Mouse (Mus musculus) fat pad, adult 2 months (tissue): ENCODE results near the gene Cyp8b1.
A peak's percentile ranks its signal among the peaks of the same experiment; 100 is the strongest.

Source experiments
- DNase-seq: peaks from one replicate; pipeline ENCODE4 v3.0.0-alpha.2; 2011; ENCODE audit warnings: low read depth, low spot score; ENCODE audit errors: extremely low read depth

Gene Cyp8b1

DNA sequence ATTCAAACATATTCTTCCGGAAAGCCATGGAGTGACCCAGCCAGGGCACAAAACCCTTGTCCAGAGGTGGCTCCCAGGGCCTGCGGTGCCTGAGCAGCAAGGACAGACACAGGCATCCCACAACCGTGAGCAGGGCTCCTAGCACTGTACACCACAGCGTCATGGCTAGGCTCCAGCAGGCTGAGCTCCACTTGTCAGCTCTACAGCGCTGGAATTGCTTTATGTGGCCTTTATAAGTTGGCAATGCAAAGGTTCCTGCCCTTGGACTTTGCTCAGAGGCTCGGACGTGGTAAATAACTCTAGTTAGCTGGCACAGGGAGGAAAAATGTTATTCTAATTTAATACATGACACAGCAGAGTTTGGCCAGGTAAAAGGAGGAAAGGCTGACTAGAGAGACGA is at the start of gene Cyp8b1:
Gene Cyp8b1, minus strand, starts transcription at position 204 of the 400 bp plus-strand sequence.
- DNase-seq, result no peak

DNA sequence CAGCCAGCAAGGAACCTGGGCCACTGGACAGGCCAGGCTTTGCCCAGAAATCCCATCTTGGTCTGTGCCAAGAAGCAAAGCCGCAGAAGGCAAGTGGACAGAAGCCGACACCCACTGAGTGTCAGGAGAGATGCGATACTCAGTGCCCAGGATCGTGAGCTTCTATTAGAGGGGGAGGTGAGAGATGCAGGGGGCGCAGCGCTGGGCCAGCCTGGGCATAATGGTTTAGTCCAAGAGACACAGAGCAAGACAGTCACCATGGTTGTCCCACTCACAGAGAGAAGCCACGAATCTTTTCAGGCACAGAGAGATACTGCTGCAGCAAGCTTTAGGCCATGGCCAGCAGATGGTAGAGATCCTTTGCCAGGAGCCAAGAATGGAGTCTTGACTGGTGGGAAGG is 48.8 kb upstream of the Cyp8b1 start:
- DNase-seq, result no peak

DNA sequence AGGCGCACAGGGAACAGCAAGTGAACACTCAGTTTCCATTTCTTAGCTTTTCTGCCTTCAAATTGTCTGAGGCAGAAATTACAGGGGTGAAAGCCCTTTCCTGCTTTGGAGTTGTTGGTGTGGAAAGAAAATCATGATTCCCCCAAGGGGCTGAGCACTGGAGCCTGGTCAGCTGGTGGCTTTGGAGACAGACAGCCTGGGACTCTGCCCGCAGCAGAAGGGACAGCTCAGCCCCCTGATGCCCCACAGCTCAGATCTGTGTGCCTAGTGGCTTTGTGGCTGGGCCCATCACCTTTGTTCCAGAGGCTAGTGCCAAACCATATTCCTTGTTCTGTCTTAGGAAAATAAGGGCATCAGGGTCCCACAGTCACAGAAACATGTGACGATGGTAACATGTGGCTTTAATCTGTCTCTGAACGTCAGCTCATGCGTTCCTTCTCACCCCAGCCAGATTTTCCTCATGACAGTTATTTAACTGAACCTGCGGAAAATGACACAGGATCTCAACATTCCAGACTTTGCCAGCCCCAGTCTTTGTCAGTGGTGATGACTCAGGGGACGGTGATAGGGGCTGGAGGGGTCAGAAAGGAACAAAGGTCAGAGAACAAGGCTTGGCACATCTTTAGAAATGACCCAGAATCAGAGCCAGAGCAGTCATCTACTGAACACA is 44.0 kb upstream of the Cyp8b1 start:
- no peak for DNase-seq

GRCm38 (mm10) chr9:121952596-121952995 is 36.5 kb upstream of the Cyp8b1 start:
- no peak for DNase-seq

DNA sequence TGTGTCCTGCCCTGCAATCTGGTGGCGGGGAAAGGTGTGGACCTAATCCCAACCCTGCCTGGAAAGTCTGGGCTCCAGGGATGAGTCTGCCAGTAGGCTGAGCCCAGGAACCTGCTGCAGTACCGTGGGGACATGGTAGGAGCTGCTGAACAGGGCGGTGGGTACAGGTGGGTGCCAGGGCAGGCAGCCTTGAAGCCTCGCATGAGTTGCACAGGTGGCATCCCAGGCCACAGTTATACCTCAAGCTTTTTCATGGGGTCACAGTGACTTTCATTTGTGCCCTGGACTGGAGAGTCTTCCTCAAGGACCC is 35.0 kb upstream of the Cyp8b1 start:
- no peak for DNase-seq

DNA sequence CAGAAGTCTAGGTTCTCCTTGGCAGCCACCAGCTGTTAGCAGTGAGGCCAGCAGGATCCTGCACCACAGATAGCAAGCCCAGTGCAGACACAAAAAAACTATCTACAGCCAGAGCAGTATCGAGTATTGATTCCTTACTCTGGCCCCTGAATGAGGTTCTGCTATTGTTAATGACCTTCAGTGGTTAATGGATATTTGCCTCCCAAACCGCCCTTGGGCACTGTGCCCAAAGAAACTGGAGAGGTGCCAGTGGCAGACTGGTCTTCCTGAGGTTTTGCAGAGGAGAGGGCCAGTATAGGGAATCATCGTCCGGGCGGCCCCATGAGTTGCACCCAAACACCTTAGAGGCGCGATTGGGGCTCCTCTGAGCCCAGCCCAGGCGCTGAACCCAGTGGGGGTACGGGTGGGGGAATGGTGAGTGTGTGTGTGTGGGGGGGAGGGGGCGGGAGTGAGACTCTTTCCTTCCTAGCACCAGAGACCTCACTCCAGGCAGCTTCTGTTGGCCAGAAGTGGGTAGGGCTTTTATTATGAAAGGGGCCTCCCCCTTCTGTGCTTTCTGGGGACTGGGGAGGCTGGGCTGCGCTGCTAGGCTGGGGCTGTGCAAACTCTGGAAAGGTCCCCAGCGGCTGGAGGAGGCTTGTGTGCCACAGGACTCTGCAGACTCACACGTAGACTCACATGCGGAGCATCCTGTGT is 34.5 kb upstream of the Cyp8b1 start, which contains the start of gene Fam198a:
Gene Fam198a, plus strand, starts transcription at position 571 of the 696 bp plus-strand sequence.
- DNase-seq, result no peak

GRCm38 (mm10) chr9:121948431-121948830 is 32.3 kb upstream of the Cyp8b1 start:
- DNase-seq, result no peak

GRCm38 (mm10) chr9:121947784-121948183 is 31.7 kb upstream of the Cyp8b1 start:
- DNase-seq, result no peak

DNA sequence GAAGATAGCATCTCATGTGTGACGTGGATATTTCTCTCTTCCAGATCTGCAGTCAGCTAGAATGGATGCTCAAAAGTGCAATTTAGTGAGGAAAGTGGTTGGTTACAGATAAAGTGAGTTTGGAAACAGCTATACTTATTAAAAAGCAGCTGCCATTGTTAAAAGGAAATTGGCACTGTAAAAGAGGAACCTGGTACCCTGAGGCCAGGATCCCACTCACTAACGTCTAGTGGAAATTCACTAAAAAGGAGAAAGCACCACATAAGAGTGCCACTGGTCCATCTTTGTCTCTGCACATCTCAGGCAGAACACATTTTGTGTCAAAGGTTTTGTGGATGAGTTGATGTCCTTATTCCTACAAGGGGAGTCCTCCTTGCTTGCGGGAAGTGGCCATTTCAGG is 27.5 kb upstream of the Cyp8b1 start:
- DNase-seq, result no peak

- DNase-seq, result no peak
Observed at GRCm38 (mm10) chr9:121943005-121943404, 26.9 kb upstream of the Cyp8b1 start.

- no peak for DNase-seq
Observed at GRCm38 (mm10) chr9:121937944-121938355, 21.8 kb upstream of the Cyp8b1 start.

- no peak for DNase-seq
Observed at GRCm38 (mm10) chr9:121937451-121937864, 21.4 kb upstream of the Cyp8b1 start.

- DNase-seq, result no peak
Observed at GRCm38 (mm10) chr9:121936952-121937351, 20.8 kb upstream of the Cyp8b1 start.

DNA sequence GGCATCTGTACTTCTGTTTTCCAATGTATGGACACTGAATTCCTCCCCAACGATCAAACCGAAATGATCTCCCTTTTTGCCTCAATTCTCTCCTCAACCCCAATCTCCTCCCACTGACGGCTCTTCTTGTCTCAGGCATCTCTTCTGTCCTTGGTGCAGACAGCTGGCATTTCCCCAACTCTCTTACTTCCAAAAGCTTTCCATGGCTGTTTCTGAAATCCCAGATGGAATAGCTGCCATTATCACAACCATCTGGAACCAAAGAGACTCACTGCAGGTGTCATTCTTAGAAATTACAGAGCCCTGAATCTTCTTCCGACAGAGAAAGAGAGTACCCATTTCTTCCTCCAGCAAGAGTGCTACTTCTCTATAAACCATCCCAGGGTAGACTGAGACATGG is 18.8 kb upstream of the Cyp8b1 start:
- DNase-seq, result no peak

GRCm38 (mm10) chr9:121928498-121928897 is 12.4 kb upstream of the Cyp8b1 start:
- no peak for DNase-seq

DNA sequence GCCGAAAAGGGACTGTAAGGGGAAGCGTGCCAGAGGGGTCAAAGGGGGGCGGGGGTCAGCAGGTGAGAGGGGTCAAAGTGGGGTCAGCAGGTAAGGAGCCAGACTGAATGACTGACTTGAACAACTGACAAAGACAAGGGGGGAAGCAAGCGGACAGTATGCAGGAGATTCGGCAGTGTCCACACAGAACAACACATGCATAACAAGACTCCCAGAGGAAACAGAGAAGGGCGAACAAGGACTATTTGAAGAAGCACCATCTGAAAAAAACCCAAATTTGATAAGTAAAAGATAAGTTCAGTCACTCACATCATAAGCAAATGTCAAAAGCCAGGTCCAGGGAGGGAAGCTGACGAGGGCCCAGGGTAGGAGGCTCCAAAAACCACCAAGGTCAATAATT is 11.6 kb upstream of the Cyp8b1 start:
- DNase-seq, result no peak

DNA sequence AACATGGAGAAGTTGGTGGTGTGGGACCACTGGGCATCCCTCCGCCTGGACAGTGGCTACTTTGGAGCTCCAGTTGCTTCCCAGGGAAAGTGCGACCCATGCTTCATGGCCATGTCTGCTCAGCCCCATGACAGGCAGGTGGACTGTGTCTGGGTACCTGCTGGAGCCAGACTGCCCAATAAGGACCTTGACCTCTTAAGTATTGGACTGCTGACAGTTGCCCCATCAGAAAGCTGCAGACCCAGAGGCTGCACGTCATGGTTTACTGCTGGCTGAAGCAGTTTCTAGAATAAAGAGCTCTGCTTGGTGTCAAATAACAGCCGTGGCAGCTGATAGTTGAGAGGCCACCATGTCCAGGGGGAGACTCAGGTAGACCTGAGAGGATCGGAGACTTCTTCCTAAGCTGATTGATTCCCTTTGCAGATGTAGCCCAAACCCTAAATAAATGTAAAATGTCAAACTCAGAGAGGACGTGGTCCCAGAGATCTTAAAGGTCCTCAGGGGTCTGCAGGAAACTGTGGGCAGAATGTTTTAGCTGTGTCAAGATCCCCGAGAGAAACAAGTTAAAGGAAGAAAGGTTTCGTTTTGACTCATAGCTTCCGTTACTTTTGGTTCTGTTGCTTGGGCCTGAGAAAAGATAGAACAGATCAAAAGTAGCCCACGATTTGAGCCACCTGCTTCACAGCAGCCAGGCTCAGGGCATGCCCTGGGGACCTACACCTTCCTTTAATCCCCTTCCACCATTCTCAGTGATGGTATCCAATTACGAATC is 10.7 kb upstream of the Cyp8b1 start:
- no peak for DNase-seq

DNA sequence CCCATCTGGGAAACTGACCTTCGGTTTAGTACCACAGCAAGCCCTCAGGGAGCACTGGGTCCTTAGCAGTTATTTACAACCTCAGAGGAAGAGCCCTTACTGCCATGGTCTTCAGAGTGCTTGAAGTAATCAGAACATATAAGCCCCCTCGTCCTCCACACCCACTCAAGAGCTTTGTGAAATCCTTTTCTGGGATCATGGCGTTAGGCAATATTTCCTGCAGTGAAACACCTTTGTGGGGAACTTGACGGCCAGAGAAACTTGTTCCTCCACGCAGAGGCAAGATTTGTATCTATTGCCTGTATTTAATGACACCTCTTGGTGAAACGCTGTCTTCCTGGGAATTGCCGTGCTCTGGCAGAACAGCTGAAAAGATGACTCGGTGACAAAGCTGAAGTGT is 9.9 kb upstream of the Cyp8b1 start:
- DNase-seq, result peak; percentile 94

GRCm38 (mm10) chr9:121924901-121925560 is 8.9 kb upstream of the Cyp8b1 start:
- DNase-seq, result no peak

DNA sequence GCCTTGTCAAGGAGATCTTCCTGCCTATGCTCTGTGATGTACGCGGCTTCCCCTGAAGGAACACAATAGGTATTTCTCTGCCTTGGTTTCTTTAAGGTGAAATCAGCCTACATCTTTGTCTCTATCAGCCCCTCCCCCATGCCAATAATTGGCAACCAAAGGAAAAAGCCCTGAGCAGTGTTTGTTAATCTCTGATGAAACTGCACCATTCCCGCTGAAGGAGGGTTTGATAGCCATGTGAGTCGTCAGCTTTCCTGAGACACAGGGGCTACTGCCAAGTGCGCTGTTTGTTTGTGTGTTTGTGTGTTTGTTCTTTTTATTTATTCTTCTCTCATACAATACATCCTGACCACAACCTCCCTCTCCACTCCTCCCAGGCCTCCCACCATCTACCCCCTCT is 7.8 kb upstream of the Cyp8b1 start:
- DNase-seq, result no peak

GRCm38 (mm10) chr9:121923443-121923842 is 7.3 kb upstream of the Cyp8b1 start:
- no peak for DNase-seq
